Mouse (Mus musculus) hindbrain, embryonic 11.5 days (tissue): ENCODE measurements around the gene Cers6. TPM values are rescaled to one million over a fixed set of nuclear protein-coding genes. Genes with fewer than 3 reads are reported as not detected.

Experiments
- ATAC-seq: fragments of 200-750 bp; cut with Nextera tagmentation; 2 replicates; pipeline ENCODE4 v1.8.0; 2017; ENCODE audit warnings: mild to moderate bottlenecking, moderate TSS enrichment, moderate library complexity; ENCODE audit not compliant: low FRiP score
- DNase-seq: peaks from one replicate; pipeline ENCODE4 v3.0.0-alpha.2; 2015; ENCODE audit warnings: low spot score
- H3K27ac ChIP-seq: fragments of 300-500 bp; sonication (generic); 2 replicates; pipeline ENCODE4 v1.5.1; 2014; ENCODE audit warnings: mild to moderate bottlenecking, low read depth, low read length
- H3K27me3 ChIP-seq: fragments of 300-500 bp; sonication (generic); 2 replicates; pipeline ENCODE4 v1.6.1; 2014; ENCODE audit warnings: mild to moderate bottlenecking, low read length, moderate library complexity, mixed read lengths; ENCODE audit not compliant: control insufficient read depth, insufficient read depth
- H3K36me3 ChIP-seq: fragments of 300-500 bp; sonication (generic); 2 replicates; pipeline ENCODE4 v1.6.1; 2014; ENCODE audit warnings: mild to moderate bottlenecking, low read length, moderate library complexity, mixed read lengths; ENCODE audit not compliant: control insufficient read depth, insufficient read depth
- H3K4me1 ChIP-seq: fragments of 300-500 bp; sonication (generic); replicated peaks from 2 replicates; pipeline ENCODE4 v1.6.1; 2014; ENCODE audit warnings: low read length, mixed read lengths; ENCODE audit not compliant: control insufficient read depth, insufficient read depth
- H3K4me2 ChIP-seq: fragments of 300-500 bp; sonication (generic); replicated peaks from 2 replicates; pipeline ENCODE4 v1.6.1; 2014; ENCODE audit warnings: mild to moderate bottlenecking, low read depth, low read length
- H3K4me3 ChIP-seq: fragments of 300-500 bp; sonication (generic); 2 replicates; pipeline ENCODE4 v1.5.1; 2014; ENCODE audit warnings: low read depth, low read length
- H3K9ac ChIP-seq: fragments of 300-500 bp; sonication (generic); 2 replicates; pipeline ENCODE4 v1.6.1; 2014; ENCODE audit warnings: low read depth, low read length
- H3K9me3 ChIP-seq: fragments of 300-500 bp; sonication (generic); 2 replicates; pipeline ENCODE4 v1.6.1; 2016; ENCODE audit warnings: low read length; ENCODE audit not compliant: control insufficient read depth
- WGBS: fragments of 180-500 bp; shearing (Covaris S2); extraction: QIAGEN DNeasy Blood & Tissue Kit; methylation state at CpG from one replicate; pipeline ENCODE4 v1.1.7; 2014; 5-methylcytosine and 5-hydroxymethylcytosine counted together
- polyA plus RNA-seq: library from polyadenylated mRNA; unstranded; fragments of >200 nt; fragmentation: Nextera tagmentation; extraction: Ambion mirVana; gene quantifications from 2 replicates; pipeline ENCODE4 v1.2.1, GENCODE M21; 2014

The Cers6 gene
- polyA plus RNA-seq, 1 experiment from 2014 or later, result 77.0 TPM

GRCm38 (mm10) chr2:69134937-69135336 lies 273.7 kb downstream of the Cers6 start:
- H3K4me1 ChIP-seq, result no peaks in the 10 kb centered on the region
- no peak for DNase-seq
- H3K27me3 ChIP-seq, result no peaks in the 10 kb centered on the region
- ATAC-seq, result no peak
- no peak overlapping the region for H3K4me3 ChIP-seq
- H3K4me2 ChIP-seq, result no peak overlapping the region
- H3K9me3 ChIP-seq, result no peaks in the 10 kb centered on the region
- 83% methylated on average over 9 of the region's 9 CpGs for WGBS
- H3K27ac ChIP-seq, result no peak overlapping the region
- H3K36me3 ChIP-seq, result no peaks in the 10 kb centered on the region
- H3K9ac ChIP-seq, result no peak overlapping the region

- Histone ChIP-seq H3K4me1 (no peaks in the 10 kb centered on the region), H3K4me2 (no peak within 1 kb of the TSS), H3K9ac (no peak within 1 kb of the TSS), H3K27me3 (no peaks in the 10 kb centered on the region), H3K36me3 (no peaks in the 10 kb centered on the region), H3K4me3 (no peak within 1 kb of the TSS), H3K9me3 (no peaks in the 10 kb centered on the region), H3K27ac (no peak within 1 kb of the TSS)
- ATAC-seq (no peak), DNase-seq (no peak)
- WGBS, result 78% methylated on average over 15 of the region's 15 CpGs
Measured at GRCm38 (mm10) chr2:69135661-69136576, 274.7 kb downstream of the Cers6 start, which contains the start of gene Nostrin. Gene Nostrin (plus strand): TSS chr2:69135800.

- no peak overlapping the region for H3K4me3 ChIP-seq
- ATAC-seq (no peak), DNase-seq (no peak)
- no peak overlapping the region for H3K4me2 ChIP-seq
- WGBS, result 93% methylated on average over 10 of the region's 10 CpGs
- no peaks in the 10 kb centered on the region for H3K27me3 ChIP-seq
- H3K4me1 ChIP-seq, result no peaks in the 10 kb centered on the region
- no peaks in the 10 kb centered on the region for H3K9me3 ChIP-seq
- no peaks in the 10 kb centered on the region for H3K36me3 ChIP-seq
- H3K27ac ChIP-seq, result no peak overlapping the region
- no peak overlapping the region for H3K9ac ChIP-seq
Measured at GRCm38 (mm10) chr2:69137406-69138084, 276.3 kb downstream of the Cers6 start.

- WGBS, result 87% methylated on average over 4 of the region's 4 CpGs
- Histone ChIP-seq H3K9ac (no peak overlapping the region), H3K9me3 (no peaks in the 10 kb centered on the region), H3K27ac (no peak overlapping the region), H3K4me2 (no peak overlapping the region), H3K27me3 (no peaks in the 10 kb centered on the region), H3K4me1 (no peaks in the 10 kb centered on the region), H3K36me3 (no peaks in the 10 kb centered on the region), H3K4me3 (no peak overlapping the region)
- DNase-seq (no peak), ATAC-seq (no peak)
Measured at GRCm38 (mm10) chr2:69138759-69139158, 277.5 kb downstream of the Cers6 start.

GRCm38 (mm10) chr2:69140215-69140614 lies 279.0 kb downstream of the Cers6 start:
- 68% methylated on average over 2 of the region's 2 CpGs for WGBS
- H3K9me3 ChIP-seq, result no peaks in the 10 kb centered on the region
- no peak overlapping the region for H3K4me2 ChIP-seq
- H3K4me3 ChIP-seq, result no peak overlapping the region
- no peak overlapping the region for H3K9ac ChIP-seq
- no peaks in the 10 kb centered on the region for H3K27me3 ChIP-seq
- H3K27ac ChIP-seq, result no peak overlapping the region
- H3K4me1 ChIP-seq, result no peaks in the 10 kb centered on the region
- DNase-seq (no peak), ATAC-seq (no peak)
- no peaks in the 10 kb centered on the region for H3K36me3 ChIP-seq

- no peak overlapping the region for H3K4me2 ChIP-seq
- 55% methylated on average over 4 of the region's 4 CpGs for WGBS
Measured at GRCm38 (mm10) chr2:69140816-69141215, 279.6 kb downstream of the Cers6 start.

GRCm38 (mm10) chr2:69148691-69149090 lies 287.4 kb downstream of the Cers6 start:
- Histone ChIP-seq H3K4me1 (no peaks in the 10 kb centered on the region), H3K9ac (no peak overlapping the region), H3K27me3 (no peaks in the 10 kb centered on the region), H3K4me2 (no peak overlapping the region), H3K36me3 (no peaks in the 10 kb centered on the region), H3K9me3 (no peaks in the 10 kb centered on the region), H3K4me3 (no peak overlapping the region), H3K27ac (no peak overlapping the region)
- no peak for ATAC-seq
- 80% methylated on average over 3 of the region's 3 CpGs for WGBS
- no peak for DNase-seq

More at GRCm38 (mm10) chr2:69140816-69141215, 279.6 kb downstream of the Cers6 start:
- H3K9ac ChIP-seq, result no peak overlapping the region
- no peaks in the 10 kb centered on the region for H3K27me3 ChIP-seq
- H3K9me3 ChIP-seq, result no peaks in the 10 kb centered on the region
- ATAC-seq (no peak), DNase-seq (no peak)
- no peak overlapping the region for H3K4me3 ChIP-seq
- no peak overlapping the region for H3K27ac ChIP-seq
- H3K36me3 ChIP-seq, result no peaks in the 10 kb centered on the region
- H3K4me1 ChIP-seq, result no peaks in the 10 kb centered on the region

- Histone ChIP-seq H3K9me3 (no peaks in the 10 kb centered on the region), H3K9ac (no peak overlapping the region), H3K36me3 (no peaks in the 10 kb centered on the region), H3K4me3 (no peak overlapping the region), H3K4me1 (no peaks in the 10 kb centered on the region), H3K4me2 (no peak overlapping the region), H3K27me3 (no peaks in the 10 kb centered on the region), H3K27ac (no peak overlapping the region)
- no peak for DNase-seq
- 89% methylated on average over 10 of the region's 10 CpGs for WGBS
- no peak for ATAC-seq
Measured at GRCm38 (mm10) chr2:69149154-69149553, 287.9 kb downstream of the Cers6 start.
